Mouse (Mus musculus): ENCODE measurements at regions not wholly inside any gene's neighbourhood (a gene's known extent, or its start where the extent isn't known, plus 50 kb on each side); places are given as distances from the start of the nearest gene placed in this dataset.
A peak's percentile ranks its signal among the peaks of the same experiment; 100 is the strongest.

DNA sequence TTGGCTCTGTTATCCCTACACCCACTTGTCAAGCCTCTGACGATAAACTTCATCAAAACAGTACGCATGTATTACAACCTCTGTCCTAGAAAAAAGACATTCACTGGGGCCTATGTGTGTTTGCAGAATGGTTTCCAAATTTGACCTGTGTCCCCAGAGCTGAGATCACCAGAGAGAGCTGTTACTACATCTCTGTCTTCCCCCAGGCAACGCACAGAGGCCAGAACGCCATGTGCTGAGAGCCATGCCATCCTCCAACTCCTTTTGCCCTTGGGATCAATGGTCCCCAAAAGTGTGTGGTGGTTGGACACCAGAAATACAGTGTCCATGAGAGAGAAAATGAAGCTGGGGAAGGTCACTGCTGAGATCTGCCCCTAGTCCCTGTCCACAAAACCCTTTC, 137.1 kb downstream of the Tomm20 start:
- DNase-seq (ENCODE audit: low read depth) = no peak

DNA sequence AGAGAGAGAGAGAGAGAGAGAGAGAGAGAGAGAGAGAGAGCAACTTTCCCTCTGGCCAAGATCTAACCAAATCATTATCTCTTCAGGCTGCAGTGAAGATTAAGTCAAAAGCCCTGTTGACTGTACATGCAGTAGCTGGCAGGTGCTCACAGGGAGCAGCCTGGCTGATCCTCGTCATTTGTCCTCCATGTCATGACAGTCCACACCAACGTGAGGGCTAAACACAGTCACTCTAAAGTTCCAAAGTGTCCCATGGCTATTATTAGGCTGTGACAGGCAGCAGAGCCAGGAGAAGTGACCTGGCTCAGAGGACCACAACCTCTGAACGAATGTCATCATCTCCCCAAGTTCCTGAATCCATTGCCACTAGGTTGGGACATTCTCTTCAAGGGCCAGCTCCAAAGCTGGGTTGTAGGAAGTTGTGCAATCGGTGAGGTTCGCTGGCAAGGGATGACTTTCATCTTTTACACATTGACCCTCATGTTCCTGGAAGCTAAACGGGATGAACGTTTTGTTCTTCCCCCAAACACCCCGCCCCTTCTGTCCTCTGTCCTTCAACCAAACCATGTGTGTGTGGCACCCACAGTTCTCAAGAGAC, 138.4 kb downstream of the Tomm20 start:
- peak; percentile 92 for DNase-seq (ENCODE audit: low read depth)

DNA sequence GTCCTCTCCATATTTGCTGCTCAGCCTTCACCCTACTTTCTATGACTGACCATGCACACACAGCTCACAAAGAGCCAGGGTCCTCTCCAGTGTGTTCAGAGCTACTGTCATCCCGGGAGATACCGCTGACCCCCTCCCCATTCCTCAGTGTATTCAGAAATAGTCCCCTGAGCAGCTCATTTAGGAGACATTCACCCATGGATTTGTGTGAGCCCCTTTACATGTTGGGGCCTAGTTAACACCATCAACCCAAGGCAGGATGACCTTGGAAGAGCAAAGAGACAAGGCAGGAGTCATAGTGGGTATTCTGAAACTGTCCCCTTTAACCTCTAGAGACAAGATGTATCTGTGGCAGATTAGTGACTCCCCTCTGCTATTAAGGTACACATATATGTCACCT, 139.1 kb downstream of the Tomm20 start:
- no peak for DNase-seq (ENCODE audit: low read depth)

GRCm38 (mm10) chr8:126806181-126806560, 139.5 kb downstream of the Tomm20 start:
- no peak for DNase-seq (ENCODE audit: low read depth)

DNA sequence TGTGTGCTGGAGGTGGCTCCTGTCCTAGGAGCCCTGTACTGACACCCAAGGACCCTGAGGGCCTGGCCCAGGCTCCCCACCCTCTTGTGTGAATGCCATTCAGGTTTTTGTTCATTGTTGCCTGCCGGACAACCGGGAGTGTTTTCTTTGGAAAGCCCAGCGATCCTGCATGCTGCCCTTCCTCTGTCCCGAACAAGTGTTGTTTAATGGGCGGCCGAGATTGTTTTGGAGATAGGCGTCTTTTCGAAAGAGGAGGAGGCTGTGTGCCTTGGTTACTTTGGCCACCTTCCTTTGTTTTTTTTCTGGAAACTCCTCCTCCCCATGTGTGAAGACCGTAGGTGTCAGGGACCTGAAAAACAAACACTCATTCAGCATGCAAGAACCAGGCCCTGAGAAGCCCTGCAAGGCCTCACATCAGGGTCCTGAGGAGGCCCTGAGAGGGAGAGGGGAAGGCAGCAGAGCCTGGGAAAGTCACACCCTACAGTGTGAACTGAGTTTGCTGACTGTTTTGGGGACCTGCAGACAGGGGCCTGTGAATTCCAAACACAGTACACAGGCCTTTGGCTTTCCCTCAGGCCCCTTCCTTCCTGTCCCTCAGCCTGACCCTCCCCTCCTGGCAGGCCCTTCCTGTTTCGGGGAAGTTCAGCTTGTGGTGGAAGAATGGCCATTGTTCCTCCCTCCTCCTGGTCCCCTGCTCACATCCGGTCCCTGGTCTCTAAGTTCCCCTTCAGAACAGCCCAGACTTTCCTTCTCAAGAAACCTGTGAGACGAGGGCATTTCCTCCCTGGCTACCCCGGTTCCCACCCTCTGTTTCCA, 140.1 kb downstream of the Tomm20 start:
- peak; percentile 89 for DNase-seq (ENCODE audit: low read depth)

DNA sequence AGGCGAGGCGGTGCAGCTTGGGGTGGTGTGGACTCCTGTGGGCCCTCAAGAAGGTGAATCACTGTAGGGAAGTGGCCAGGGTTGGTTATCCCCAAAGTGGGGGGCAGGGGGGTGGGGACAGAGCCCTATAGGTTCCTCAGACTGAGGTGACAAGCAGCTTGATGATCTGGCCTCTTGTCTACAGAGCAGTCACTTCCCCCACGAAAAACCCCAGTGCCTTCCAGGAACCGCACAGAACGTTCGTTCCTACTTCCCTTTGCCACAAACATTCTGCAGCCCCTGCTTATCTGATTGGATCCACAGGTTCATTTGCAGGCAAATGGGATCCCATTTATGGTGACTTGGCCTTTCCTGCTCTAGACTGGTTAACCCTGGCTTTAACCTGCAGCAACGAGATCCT, 141.5 kb downstream of the Tomm20 start:
- peak; percentile 93 for DNase-seq (ENCODE audit: low read depth)

GRCm38 (mm10) chr8:126802641-126803040, 143.0 kb downstream of the Tomm20 start:
- peak; percentile 47 for DNase-seq (ENCODE audit: low read depth)

- DNase-seq (ENCODE audit: low read depth) = no peak
Measured at GRCm38 (mm10) chr8:126800976-126801375, 144.7 kb downstream of the Tomm20 start.

- DNase-seq (ENCODE audit: low read depth) = peak; percentile 83
Measured at GRCm38 (mm10) chr8:126797571-126798334, 147.9 kb downstream of the Tomm20 start.

GRCm38 (mm10) chr8:126793657-126794056, 152.0 kb downstream of the Tomm20 start:
- DNase-seq (ENCODE audit: low read depth) = no peak

DNA sequence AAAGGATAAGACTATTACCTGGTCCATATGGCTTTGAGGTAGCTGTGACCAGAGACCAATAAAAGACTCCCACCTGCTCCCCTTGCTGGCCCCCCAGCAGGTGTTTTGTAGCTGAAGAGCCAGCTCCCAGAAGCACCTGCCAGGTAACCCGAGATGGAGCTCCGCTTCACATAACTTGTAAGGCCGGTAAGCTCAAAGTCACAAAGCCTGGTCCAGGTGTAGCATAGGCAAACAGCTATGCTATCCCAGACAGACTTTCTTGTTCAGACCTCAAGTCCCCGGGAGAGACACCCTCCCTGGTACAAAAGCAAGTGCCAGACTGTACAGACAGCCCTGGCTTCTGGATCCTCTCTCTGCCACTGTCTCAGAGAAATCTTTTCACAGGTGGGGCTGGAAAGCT, 154.6 kb downstream of the Tomm20 start:
- DNase-seq (ENCODE audit: low read depth) = no peak

GRCm38 (mm10) chr8:126790214-126790613, 155.4 kb downstream of the Tomm20 start:
- no peak for DNase-seq (ENCODE audit: low read depth)

- no peak for DNase-seq (ENCODE audit: low read depth)
Measured at GRCm38 (mm10) chr8:126789076-126789475, 156.6 kb downstream of the Tomm20 start.

DNA sequence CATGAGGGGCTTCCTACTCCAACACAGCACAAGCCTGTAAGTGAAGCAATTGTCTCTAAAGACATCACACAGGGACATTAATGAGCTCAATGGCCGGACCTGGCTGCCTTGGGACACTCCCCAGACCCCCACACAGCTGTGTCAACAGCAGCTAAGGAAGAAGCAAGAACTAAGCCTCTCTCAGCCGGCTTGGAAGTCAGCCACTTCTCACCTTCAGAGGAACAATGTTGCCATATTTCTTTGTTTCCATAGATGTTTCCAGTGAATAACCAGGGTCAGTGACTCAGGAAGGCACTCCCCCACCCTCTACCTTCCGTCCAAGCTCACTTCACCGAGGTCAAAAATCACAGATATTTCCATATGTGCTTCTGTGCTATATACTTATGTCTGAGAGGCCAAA, 157.0 kb downstream of the Tomm20 start:
- DNase-seq (ENCODE audit: low read depth) = no peak

DNA sequence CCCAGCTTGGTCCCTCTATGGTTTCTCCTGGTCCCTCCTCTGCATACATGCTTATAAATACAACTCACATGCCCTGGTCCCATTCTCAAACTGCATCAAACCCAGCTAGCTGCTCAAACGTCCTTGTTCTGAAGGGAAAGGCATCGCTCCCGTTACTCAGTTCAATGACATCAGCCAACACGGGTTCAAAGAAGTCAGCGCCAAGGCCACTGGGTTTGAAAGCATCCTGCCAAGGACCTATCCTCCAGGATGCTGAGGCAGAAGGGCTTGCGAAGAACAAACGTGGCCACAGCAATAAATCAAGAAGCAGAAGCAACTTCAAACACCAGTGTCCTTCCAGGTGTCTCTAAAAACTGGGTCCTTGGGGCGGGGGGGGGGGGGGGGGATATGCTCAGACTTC, 158.2 kb downstream of the Tomm20 start:
- DNase-seq (ENCODE audit: low read depth) = no peak

- DNase-seq (ENCODE audit: low read depth) = no peak
Measured at GRCm38 (mm10) chr8:126785211-126785610, 160.4 kb downstream of the Tomm20 start.

- DNase-seq (ENCODE audit: low read depth) = no peak
Measured at GRCm38 (mm10) chr8:126784604-126785003, 161.0 kb downstream of the Tomm20 start.

DNA sequence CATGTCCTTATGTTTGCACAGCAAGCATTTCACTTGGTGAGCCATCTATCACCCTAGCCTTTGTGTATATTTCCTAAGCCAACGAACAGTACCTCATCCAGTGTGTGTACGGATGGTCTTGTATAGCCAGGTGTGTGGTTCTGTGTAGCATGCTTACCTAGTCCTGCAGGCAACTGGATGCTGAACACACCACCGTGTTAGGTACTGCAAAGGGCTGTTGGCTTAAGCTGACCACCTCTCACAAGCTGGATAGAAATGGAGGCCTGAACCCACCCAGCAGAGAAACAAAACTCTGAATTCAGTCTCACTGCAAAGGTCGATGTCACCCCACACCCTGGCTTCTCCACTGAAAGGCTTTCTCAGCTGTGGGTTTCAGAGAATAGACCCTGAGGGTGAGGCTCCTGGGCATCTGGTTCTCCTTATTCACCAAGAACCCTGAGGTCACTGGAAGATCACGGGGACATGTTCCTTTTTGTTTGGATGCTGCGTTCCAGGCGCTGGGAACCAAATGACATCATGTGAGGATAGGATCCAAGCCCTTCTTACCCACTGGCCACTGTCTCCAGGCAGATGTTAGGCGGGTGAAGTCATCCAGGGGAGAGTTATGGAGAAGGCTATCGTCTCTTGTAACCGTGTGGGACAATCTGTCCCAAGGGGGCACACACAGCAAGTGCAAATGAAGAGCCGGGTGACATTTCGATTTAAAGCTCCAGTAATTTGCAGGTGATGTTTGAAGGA, 161.8 kb downstream of the Tomm20 start:
- DNase-seq (ENCODE audit: low read depth) = no peak

- DNase-seq (ENCODE audit: low read depth) = no peak
Measured at GRCm38 (mm10) chr8:126778673-126779072, 167.0 kb downstream of the Tomm20 start.

GRCm38 (mm10) chr8:126778131-126778530, 167.5 kb downstream of the Tomm20 start:
- no peak for DNase-seq (ENCODE audit: low read depth)

DNA sequence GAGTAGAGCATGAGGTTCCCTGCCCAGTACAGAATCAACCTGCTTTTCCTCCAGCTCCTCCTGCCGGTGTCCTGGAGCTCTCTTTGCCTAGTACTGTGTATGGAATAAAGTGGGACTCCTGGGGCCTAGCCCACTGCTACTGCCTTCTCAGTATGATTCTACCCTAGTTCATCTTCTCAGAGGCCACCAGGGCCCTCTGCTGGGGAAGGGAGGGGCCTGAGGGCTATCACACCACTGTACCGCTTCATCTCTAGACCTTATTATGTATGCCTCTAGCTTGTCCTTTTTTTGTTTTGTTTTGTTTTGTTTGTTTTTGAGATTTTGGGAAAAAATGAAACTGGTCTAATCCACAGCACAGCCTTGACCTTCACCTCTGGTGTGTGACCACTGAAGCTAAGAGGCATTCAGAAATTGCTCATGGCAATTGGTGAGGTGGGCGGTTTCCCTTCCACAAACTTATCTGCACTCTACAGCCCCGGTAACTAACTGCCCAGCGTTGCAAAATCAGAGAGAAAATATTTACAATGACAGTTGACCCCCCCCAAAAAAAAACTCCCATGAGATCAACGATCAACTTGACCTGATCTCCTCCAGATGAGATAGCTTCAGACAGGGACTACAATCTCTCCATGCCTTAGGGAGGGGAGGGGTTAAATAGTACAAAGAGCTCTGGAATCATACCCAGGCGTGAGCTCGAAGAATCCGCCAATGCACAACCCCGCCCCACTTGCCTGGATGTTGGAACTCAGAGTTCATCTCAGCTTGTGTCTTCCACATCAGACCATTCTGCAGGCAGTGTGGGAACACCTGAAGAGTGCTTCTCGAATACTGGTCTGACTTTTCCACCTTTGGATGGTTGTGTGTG, 168.8 kb downstream of the Tomm20 start:
- DNase-seq (ENCODE audit: low read depth) = peak; percentile 93

Data from 416B (cell line).